Mouse (Mus musculus): ENCODE measurements around the gene Ada.

The Ada gene

DNA sequence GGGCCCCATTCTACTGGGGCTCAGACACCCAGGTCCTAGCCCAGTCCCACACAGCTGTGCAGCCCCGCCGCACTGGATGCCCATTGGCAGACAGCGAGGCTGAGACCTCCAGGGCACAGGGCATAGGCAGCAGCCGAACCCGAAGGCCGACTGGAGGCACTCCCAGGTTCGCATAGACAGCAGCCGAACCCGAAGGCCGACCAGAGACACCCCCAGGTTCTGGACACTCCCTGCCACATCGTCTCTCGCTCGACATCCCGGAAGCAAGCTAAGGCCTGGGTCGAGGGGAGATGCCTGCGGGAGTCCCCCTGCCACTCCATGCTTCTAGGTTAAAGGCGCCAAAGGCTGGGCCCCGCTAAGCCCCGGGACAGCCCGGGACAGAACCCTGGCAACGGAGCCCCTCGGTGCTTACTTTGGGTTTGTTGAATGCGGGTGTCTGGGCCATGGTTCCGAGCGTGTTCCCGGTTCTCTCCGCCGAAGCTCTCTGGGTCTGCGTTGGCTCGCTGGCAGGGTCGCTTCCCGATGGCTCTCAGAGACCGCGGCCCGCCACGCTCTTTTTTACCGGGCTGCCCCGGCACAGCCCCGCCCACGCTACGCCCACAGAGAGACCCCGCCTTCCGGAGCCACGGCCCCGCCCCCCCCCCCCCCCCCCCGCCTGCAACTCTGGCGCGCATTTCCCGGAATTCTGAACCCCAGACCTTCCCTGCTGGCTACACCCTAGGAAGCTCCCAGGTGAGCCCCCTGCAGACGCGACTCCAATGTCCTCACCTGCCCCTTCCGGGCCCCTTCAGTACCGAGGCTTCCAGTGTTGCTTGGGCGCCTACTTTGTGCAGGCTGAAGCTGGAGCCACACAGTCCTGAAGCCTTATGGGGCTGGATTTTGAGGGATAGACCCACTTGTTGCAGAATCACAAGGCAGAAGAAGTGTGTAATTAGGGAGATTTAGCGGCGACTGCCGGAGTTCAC, at the start of gene Ada:
Gene Ada (minus strand): TSS at position 593 of the 965 bp plus-strand sequence.
- peak; percentile 61 to 83 for DNase-seq (ENCODE audit: low spot score in 2 of 2)

DNA sequence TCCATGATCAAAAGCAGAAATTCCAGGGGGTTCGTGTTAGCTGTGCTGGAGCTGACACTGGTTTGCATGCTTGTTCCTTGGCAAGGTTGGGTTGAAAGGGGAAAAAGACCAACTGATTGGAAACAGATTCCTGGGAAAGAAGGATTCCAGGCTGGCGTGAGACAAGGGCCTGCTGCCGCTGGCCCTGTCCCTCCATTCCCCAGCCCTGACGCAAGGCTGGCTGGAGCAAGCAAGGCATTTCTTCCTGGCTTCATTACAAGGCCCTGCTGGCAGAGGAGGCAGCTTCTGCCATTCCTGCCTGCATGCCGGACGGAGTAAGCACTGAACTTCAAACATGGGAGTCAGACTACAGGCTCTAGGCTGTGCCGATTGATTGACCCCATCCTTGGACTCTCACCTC, 48.4 kb upstream of the Ada start:
- DNase-seq (ENCODE audit: low spot score in 2 of 2) = no peak

DNA sequence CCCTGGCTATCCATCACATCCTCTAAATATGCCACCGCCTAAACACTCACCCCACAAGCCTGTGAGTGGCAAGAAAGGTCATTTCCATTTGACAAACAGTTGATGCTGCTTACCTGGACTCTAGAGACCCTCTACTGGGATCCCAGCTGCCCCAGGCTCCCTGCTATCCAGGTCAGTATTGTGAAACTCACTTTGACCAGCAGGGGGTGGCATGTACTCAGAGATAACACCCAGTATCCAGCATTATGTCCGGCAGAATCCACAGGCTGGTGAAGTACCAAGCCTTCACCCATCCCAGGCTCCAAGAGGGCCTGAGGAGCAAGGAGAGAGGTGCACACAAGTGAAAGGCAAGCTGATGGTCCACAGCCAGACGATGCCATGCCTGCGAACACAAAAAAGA, 38.4 kb upstream of the Ada start:
- DNase-seq (ENCODE audit: low spot score in 2 of 2) = peak; percentile 43 to 76

DNA sequence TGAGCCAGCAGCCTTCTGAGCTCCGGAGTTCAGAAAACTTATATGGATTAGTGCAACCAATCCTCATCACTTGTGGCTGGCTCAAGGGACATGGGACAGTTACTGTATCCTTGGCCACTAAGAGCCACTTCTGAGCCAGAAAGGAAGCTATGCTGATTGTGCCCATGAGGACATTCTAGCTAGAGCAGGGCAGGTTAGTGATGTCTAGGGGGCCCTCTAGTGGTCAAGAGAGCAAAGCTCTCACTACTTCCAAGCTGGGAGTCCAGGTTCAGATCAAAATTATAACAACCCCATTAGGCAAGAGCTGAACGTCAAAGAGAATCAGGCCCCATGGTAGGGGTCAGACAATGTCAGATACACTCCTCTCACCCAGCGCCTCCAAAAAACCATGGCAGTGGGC, 37.7 kb upstream of the Ada start:
- DNase-seq (ENCODE audit: low spot score in 2 of 2) = peak in 1 of 2 experiments; percentile 29

DNA sequence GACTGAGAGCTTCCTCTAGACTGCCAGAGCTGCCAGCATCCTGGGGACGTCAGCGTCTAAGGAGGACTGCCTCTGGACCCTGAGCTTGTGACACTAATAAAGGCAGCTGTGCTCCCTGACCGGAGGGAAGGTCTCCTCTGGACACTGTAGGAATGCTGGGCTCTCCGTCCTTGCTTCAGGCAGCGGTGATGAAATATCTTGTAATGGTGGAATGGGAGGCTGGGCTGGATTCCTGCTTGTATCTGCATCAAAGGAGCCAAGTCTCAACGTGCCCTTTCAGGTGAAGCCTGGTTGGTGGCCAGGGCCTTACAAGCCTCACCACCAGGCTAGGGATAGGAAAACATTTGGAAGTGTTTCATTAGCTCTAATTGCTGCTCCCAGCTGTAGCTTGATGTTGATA, 37.0 kb upstream of the Ada start:
- DNase-seq (ENCODE audit: low spot score in 2 of 2) = no peak

DNA sequence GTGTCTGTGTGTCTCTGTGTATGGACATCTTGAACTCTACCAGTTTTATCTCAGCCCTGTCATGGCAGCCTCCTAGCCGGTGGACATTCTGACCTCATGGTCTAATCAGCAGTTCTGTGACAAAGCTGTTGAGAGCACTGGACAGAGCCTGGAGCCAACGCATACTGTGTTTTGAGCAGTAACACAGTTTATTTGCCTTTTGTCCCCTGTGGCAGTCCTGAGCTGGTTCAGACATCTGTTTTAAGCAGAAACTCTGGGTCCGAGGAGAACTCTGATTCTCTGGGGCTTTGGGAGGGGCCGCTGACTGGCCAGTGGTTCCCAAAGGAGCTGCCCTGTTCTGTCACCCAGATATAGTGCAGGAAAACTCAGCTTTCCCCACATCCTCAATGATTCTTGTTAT, 33.9 kb upstream of the Ada start:
- no peak for DNase-seq (ENCODE audit: low spot score in 2 of 2)

DNA sequence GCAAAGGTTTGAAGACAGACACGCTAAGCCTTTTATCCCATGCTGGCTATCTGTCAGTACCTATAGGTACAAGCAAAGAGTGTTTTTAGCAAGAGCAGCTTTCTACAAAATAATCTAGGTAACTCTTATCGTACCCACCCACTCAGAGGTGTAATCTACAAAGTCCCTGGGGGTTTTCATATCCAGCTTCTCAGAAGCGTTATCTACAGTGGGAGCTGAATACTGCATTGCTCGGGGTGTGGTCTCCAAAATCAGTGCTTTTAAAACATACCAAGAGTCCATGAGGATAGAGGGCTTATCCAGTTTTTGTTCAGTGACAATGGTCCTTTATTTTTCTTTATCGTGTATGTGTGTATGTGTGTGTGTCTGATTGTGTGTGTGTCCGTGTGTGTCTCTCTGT, 33.3 kb upstream of the Ada start:
- no peak for DNase-seq (ENCODE audit: low spot score in 2 of 2)

DNA sequence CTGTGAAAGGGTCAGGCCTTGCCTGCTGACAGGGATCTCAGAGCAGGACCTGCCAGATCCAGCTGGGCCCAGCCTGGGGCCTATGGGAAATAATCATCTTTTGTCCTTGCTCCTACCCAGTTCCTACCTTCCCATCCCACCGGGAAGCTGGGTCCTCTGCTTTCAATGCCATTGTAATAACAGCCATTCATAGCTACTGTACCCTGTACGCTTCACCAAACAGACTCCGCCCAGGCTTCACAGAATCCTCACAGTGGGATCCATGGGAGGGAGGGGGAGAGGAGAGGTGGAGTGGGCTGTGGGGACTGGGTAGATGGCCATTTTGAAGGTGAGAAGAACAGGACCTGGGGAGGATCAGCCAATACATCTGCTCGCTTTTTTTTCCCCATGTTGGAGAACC, 28.9 kb upstream of the Ada start:
- no peak for DNase-seq (ENCODE audit: low spot score in 2 of 2)

DNA sequence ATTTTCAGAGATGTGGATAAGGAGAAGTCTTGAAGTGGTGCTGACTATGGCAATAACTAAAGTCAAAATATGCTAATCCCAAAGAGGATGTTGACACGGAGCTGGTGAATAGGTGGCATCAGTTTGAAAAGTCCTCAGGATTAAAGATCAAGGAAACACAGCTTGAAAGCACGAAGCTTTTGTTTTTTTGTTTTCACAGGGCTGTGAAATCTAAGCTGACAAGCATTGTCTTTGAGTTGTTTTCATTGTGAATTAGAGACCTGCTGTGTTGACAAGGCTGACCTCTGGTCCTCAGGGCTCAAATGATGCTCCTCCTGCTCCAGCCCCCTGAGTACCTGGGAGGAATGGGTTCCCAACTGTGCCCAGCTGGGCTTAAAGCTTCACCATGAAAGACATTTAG, 27.0 kb upstream of the Ada start:
- no peak for DNase-seq (ENCODE audit: low spot score in 2 of 2)

DNA sequence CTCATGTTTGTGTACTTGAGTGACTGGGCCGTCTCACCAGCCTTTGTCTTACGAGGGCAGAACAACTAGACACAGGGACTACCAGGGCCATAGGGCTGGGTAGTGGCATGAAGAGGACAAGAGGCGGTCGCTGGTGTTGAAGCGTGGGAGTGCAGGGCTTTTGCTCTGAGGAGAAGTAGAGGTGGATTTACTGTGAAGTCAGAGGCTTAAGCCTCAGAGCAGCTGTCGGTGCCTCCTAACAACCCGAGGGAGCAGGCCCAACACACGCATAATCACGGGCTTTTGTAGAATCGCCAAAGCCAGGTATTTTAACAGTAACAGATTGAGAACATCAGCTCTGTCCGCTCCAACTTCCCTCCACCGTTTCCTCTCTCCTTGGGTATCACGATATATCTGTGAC, 26.6 kb upstream of the Ada start:
- DNase-seq (ENCODE audit: low spot score in 2 of 2) = no peak

DNA sequence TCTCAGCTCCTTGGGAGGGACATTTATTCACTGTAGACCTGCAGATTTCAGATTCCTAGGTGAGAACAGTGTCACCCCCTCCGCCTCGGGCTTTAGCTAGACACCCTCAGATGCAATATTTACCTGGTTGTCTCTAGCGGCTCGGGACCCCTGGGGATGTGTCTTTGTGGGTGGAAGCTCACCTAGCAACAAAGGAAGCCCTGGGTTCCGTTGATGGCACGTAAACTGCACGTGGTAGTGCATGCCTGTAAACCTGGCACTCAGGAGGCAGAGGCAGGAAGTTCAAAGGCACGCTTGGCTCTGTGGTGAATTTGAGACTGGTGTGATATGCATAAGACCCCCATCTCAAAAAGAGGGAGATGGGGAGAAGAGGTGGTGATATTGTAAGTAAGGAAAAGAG, 20.7 kb upstream of the Ada start:
- DNase-seq (ENCODE audit: low spot score in 2 of 2) = no peak

DNA sequence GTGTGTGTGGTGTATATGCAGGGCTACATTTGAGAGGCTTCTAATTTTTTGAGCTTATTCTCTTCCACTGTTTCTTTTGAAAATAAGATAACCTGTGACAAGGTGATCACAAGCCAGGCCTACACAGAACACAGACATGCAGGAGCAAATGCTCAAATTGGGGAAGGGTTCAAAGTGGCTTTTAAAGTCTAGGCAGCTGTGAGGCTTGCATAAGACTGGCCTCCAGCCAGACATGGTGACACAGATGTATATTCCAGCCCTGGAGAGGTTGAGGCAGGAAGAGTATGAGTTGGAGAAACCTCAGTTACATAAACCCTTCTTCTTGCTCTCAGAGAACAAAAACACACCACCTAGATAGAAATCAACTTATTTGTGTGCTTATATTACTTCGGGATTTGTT, 16.9 kb upstream of the Ada start:
- no peak for DNase-seq (ENCODE audit: low spot score in 2 of 2)

DNA sequence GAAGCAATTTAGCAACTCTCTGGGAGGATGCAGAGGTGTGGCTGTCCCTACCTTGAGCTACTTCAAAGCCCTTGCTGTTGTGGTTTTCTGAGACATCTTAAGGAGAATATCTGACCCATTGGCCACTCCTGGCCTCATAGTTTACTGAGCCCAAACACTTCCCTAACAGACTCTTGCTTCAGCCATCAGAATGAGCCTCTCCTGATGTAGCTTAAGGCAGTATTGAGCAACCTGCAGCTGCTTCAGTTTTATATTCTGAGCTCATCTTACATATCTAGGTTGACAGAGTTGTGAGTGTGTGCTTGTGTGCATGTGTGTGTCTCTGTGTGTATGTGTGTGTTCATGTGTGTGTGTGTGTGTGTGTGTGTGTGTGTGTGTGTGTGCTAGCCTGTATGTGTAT, 16.2 kb upstream of the Ada start:
- no peak for DNase-seq (ENCODE audit: low spot score in 2 of 2)

DNA sequence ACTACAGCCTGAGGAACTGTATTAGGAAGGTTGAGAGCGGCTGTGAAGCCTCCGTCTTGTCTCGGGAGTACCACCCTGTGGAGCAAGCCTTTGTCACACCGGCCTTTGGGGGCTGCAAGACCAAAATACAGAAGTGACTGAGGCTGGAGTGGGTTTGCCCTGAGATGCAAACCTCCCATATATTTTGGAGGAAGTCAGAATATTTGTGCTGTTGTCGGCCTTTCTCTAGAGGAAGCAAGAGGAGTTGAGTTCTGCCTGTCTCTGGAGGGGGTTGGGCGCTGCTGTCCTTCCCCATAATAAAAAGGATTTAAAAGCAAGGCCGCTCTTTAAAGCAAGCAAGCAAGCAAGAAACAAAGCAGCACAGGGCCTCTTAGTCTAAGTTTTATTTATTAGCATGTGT, 11.4 kb upstream of the Ada start:
- no peak for DNase-seq (ENCODE audit: low spot score in 2 of 2)

DNA sequence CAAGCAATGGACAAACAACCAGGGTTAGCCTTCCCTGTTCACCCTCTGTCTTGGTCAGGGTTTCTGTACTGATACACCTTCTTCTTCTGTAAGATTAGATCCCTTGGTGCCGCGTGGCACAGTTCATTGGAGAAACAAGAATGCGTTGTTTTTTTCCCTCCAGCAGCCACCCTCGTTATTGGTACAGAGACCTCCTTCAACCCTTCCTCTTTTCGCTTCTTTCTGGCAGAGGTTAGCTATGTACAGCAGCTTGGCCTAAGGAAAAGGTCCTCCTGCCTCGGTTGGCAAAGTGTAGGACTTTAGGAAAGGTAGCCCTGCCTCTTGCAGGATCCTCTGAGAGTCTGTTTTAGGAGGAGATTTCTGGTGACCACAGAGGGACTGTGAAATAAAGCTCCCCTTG, 10.6 kb upstream of the Ada start:
- DNase-seq (ENCODE audit: low spot score in 2 of 2) = no peak

DNA sequence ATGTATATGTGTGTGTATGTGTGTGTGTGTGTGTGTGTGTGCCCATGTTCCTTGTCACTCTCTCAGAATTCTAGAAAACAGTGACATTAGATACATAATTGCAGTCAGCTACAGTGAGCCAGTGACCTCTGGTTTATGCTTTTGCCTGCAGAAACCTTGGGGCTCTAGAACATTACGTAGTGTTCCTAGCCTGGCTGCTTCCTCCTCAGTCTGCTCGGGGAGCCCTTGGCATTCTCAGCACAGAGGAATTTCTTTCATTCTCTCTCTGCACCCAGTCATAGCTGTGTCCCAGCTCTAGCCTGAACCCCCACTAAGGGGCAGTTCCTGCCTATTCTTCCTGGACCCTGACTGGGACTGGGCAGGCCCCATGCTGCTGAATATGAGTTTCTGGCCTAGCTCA, 8.1 kb upstream of the Ada start:
- no peak for DNase-seq (ENCODE audit: low spot score in 2 of 2)

DNA sequence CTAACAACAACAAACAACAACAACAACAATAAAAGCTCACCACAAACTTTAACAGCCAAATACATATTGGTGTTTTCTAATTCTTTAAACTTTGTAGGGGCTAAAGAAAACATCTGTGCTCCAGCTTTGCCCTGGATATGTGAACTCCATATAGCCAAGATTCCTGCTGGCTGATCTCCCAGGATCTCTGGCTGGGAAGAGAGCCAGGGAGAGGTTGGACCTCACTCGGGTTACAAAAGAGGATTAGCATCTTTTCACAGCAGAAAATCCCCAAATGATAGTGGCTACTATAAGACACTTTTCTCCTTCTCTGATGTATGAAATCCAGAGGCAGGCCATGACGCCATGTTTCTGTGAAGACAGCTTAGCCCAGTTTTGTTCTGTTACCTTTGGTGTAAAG, 6.7 kb upstream of the Ada start:
- DNase-seq (ENCODE audit: low spot score in 2 of 2) = no peak

DNA sequence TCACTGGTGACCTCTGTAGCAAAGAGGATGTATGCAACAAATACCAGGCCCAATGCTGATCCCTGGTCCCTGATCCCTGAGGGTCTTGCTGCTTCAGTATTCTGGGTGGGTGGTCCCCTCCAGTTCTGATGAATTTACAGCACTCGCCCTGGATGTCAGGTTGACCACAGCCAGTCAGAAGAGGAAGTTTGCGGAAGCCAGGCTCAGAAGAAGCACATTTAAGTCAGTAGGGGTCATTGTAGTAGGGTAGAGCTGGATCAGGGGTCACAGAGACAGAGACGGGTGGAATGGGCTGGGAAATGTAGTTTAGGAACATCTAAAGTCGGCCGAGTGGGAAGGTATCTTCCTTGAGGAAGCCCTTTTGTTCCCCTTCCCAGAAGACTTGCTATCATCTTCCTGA, 4.2 kb upstream of the Ada start:
- DNase-seq (ENCODE audit: low spot score in 2 of 2) = no peak

DNA sequence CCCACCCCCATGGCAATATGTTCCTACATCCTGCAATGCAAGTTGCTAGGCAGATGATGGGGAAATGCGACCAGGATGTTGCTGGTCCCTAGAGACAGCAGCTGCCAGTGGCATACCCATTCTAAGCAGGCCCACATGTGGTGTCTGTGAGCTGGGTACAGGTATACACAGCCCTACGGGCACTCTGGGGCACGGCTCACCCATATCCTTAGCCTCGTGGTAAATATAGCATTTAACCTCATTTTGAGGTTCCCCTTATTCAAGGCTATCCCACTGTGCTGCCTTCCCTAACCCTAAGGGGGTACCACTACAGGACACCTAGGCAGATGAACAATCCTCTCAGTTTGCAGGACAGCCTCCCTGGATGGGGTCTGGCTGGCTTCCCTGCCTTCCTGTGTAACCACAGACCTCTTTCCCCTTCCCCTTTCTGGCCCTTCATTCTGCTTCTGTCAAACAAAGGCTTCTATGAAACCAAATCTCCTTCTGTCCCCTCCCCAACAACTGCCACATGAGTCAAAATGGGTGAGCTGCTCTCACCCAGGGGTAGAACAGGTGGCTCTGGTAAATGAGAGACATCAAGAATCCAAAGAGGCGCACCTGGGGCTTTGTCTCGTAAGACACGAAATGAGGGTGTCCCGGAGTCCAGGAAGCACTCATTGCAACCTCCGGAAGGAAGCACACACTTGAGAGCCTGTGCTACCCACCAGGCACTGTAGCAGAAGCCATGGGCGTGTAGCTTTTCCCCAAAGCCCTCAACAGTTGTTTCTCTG, 5.1 kb downstream of the Ada start:
- DNase-seq (ENCODE audit: low spot score in 2 of 2) = no peak

DNA sequence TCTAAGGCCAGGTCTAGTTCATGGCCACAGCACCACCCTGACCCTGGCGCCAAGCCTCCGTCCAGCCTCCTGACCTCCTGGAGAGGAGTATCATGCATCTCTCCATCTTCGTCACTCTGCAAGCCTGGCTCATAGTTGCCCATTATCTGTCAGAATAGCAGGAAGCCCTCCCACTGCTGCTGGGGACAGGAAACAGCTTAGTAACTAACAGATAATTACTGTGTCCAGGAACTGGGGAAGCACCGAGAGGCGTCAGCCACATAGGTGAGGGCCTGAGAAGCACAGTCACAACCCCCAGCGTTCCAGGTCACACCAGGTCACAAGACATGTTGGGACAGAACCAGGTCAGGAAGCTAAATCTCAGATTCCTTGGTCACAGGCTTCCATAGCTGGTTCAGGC, 6.7 kb downstream of the Ada start:
- no peak for DNase-seq (ENCODE audit: low spot score in 2 of 2)

DNA sequence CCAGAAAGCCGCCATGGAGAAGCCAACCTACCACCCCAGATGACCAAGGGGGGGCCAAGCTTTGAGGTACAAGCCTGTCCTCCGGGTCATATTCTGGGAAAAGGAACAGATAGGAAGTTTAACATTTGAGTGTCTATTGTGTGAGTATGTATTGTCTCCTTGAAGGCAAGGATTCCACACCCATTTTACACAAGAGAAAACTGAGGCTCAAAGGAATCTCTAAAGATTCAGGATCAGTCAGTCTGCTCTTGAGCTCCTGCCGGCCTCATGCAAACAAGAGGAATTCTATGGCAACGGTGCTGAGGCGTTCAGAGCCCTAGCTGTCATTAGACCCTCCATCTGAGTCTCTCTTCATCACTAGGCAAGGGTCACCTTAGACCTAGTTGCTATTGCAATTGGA, 7.4 kb downstream of the Ada start:
- DNase-seq (ENCODE audit: low spot score in 2 of 2) = no peak

DNA sequence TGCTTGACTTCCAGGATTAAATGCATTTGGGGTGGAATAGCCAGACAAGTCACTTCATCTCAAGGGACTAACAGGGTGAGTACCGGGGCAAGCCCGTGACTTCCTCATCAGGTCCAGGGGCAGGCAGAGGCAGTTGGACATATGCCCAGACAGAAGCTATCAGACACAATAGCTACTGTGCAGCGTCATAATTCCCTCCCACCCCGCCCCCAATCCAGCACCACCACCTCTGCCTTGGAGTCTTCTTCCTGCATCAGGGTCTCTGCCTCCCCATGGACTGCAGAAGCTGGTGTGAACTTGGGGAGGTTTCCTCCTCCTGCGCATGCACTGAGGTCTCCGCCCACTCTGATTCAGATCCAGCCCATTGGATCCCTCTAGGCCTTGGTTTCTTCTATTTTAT, 14.1 kb downstream of the Ada start:
- no peak for DNase-seq (ENCODE audit: low spot score in 2 of 2)

DNA sequence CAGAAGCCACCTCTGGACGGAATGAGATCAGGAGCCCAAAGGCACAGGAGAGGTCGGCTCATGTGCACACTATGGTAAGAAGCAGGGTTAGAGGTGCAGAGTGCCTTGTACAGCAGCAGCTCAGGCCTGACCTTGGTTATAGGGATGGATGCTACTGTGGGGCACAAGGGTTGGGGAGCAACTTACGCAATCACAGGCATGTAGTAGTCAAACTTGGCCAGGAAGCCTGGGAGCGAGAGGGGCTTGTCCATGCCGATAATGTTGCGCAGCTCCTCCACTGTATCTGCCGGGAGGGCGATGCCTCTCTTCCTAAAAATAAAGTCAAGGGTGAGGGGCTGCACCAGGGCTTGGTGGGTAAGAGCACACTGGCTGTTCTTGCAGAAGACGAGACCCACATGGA, 14.9 kb downstream of the Ada start:
- DNase-seq (ENCODE audit: low spot score in 2 of 2) = no peak

Measured in spleen, postnatal 4 days (tissue).